9 mouse cellular contexts compared by ENCODE assay signal in the genomic region with DNA sequence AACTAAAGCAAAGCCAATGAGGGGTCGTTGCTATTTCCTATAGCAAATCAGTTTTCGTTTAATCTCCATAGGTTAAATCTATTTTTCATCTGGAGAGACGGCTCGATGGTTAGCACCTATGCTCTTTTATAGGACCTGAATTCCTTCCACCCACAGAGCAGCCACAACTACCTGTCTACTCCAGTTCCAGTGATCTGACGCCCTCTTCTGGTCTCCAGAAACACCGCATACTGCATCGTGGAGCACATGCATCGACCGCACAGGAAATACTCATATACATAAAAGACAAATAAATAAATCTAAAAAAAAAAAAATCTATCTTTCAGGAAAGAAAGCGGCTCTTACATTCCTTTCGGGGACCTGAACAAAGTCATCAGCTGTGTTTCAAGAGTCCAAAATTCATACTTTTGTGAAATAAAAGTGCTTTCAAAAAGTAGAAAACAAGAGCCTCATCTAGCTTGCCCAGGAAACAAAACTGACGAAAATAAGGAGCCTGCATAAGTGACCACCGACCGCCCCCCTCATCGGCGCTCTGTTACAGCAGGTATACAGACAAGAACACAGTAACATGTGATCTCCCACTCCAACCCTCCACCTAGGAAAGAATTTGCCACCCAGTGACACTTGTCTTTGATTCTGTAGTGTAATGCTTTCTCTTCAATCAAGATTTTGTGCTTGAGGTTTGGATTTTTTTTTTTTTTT. TPM values are rescaled to one million over a fixed set of nuclear protein-coding genes. Genes with fewer than 3 reads are reported as not detected.
A peak's percentile ranks its signal among the peaks of the same experiment; 100 is the strongest.
DNase-seq lines count a peak whose midpoint lies in the region; ATAC-seq and TF ChIP-seq lines count a peak whose summit lies in the region.
"Had no signal": no experiment of that assay in that cellular context is flagged by ENCODE, and none has a peak within 500 bp of the region (broad histone marks: within the 10 kb centered on the region; RNA-seq: fewer than 3 reads in every experiment).

No protein-coding gene starts in this region.

- H3K36me3 ChIP-seq in C2C12 (ENCODE audit: control insufficient read depth, insufficient read depth) (peaks cover 4% of the 10 kb centered on the region), G1E (replicated peaks) (peaks cover 32% of the 10 kb centered on the region)
- peaks cover 6% of the 10 kb centered on the region; the same call in 1 of the 2 replicates for H3K36me3 ChIP-seq in heart, embryonic 14.5 days (ENCODE audit: control insufficient read depth, insufficient read depth, low read length)

- no peak overlapping the region for H3ac ChIP-seq in C2C12 (ENCODE audit: control insufficient read depth, insufficient read length, low read depth)

- peak overlapping the region; percentile 78 for H3K9ac ChIP-seq in heart, embryonic 14.5 days (ENCODE audit: low read length)

- peak overlapping the region in 1 of 2 experiments; percentile 91; a peak in 3 of 4 replicates for H3K27ac ChIP-seq in heart, embryonic 14.5 days (replicated peaks in 1 of 2; ENCODE audit: control insufficient read depth in 1 of 2, insufficient read depth in 1 of 2, low read depth in 2 of 2, low read length in 2 of 2)

- DNase-seq in G1E (ENCODE audit: low spot score), result no peak
- peak; percentile 53 to 72 for DNase-seq in cerebellum, postnatal 25 days
- peak; percentile 62 for DNase-seq in kidney, postnatal 10 days
- no peak for DNase-seq in lung, adult 2 months
- DNase-seq in retina, postnatal 1 day, result peak; percentile 61
- DNase-seq in urinary bladder, postnatal 25 days (ENCODE audit: low spot score), result no peak

- H3K27me3 ChIP-seq in C2C12 (ENCODE audit: control insufficient read depth, insufficient read depth, insufficient read length) (no peaks in the 10 kb centered on the region), G1E (ENCODE audit: insufficient read depth, low read length) (no peaks in the 10 kb centered on the region)
- H3K27me3 ChIP-seq in heart, embryonic 14.5 days (ENCODE audit: control insufficient read depth, insufficient read depth, low read length), result no peaks in the 10 kb centered on the region

- peaks cover 32% of the 10 kb centered on the region for H3K79me2 ChIP-seq in C2C12 (ENCODE audit: control insufficient read depth, insufficient read depth)

- H3K9me3 ChIP-seq in G1E (replicated peaks), result no peaks in the 10 kb centered on the region
- no peaks in the 10 kb centered on the region for H3K9me3 ChIP-seq in heart, embryonic 14.5 days (ENCODE audit: control insufficient read depth, low read length)

- peaks cover 24% of the 10 kb centered on the region for H3K79me3 ChIP-seq in C2C12 (ENCODE audit: low read depth)

- ATAC-seq in G1E (ENCODE audit: extremely low read depth, insufficient number of reproducible peaks, low FRiP score, poor library complexity, severe bottlenecking), result no peak
- no peak for ATAC-seq in heart, embryonic 14.5 days (ENCODE audit: insufficient number of reproducible peaks, insufficient read depth, low FRiP score, low read depth)

- TF ChIP-seq CTCF in C2C12 (IDR thresholded peaks at IDR 0.05; ENCODE audit: control insufficient read depth, insufficient read depth, insufficient read length) (peak; percentile 59), G1E (IDR thresholded peaks at IDR 0.05; ENCODE audit: low read depth, low read length) (peak; percentile 31; the same call in 1 of the 2 replicates)
- peak; percentile 90 for TF ChIP-seq CTCF in lung, adult 2 months (IDR thresholded peaks at IDR 0.05; ENCODE audit: insufficient read depth, low read length)

- H3K4me1 ChIP-seq in G1E (ENCODE audit: insufficient read depth, low read depth, low read length), result peaks cover 85% of the 10 kb centered on the region
- H3K4me1 ChIP-seq in heart, embryonic 14.5 days (ENCODE audit: control insufficient read depth in 2 of 2, insufficient read depth in 2 of 2, low read length in 2 of 2), result peaks cover 18 to 41% of the 10 kb centered on the region in 2 experiments
- H3K4me1 ChIP-seq in lung, adult 2 months (ENCODE audit: control insufficient read depth, insufficient read depth, low read length), result peaks cover 12% of the 10 kb centered on the region

- H3K4me3 ChIP-seq in C2C12 (ENCODE audit: insufficient read depth, poor library complexity, severe bottlenecking) (peak overlapping the region; percentile 68), G1E (ENCODE audit: low read depth, low read length) (peak overlapping the region; percentile 93; the same call in 1 of the 2 replicates)
- peak overlapping the region; percentile 69 to 96; a peak in 3 of 4 replicates for H3K4me3 ChIP-seq in heart, embryonic 14.5 days (ENCODE audit: control insufficient read depth in 1 of 2, insufficient read depth in 1 of 2, low read depth in 1 of 2, low read length in 2 of 2)
- peak overlapping the region; percentile 90 for H3K4me3 ChIP-seq in lung, adult 2 months (replicated peaks; ENCODE audit: extremely low read depth, low read depth, low read length)

- 37% methylated on average over 16 of the region's 16 CpGs for WGBS in heart, embryonic 14.5 days
- 32% methylated on average over 16 of the region's 16 CpGs for WGBS in lung, adult 2 months

- no peak for TF ChIP-seq POLR2A in lung, adult 2 months (IDR thresholded peaks at IDR 0.05; ENCODE audit: borderline replicate concordance, extremely low read depth, low read depth, low read length)

- peak overlapping the region; percentile 92 for H3K4me2 ChIP-seq in heart, embryonic 14.5 days (ENCODE audit: low read length)

TF ChIP-seq in C2C12, 6 proteins besides CTCF, POLR2A, EP300 and RAD21:
- TF ChIP-seq MAX (IDR thresholded peaks at IDR 0.05) (peak; percentile 63), CEBPB (IDR thresholded peaks at IDR 0.05; ENCODE audit: low read depth) (no peak)

RNA-seq across cellular contexts. Expression of a gene that starts 1.8 kb away (rescaled TPM):
- 46.8 TPM for polyA plus RNA-seq in C2C12 (2012; fragmentation: generic; extraction: Trizol)
- total RNA-seq in G1E (2014; fragmentation: Nextera tagmentation), result 7.5 and 10.1 TPM in 2 replicates
- total RNA-seq in G1E (2017), result 18.6 and 21.3 TPM in 2 replicates
- polyA plus RNA-seq in G1E (2012), result 20.0 and 27.5 TPM in 2 replicates
- 53.1 and 54.7 TPM in 2 replicates for polyA plus RNA-seq in heart, embryonic 14.5 days (2014; fragmentation: Nextera tagmentation; extraction: Ambion mirVana)
- polyA plus RNA-seq in lung, adult 2 months (2012; rRNA removed), result 17.9 and 20.8 TPM in 2 replicates

RNA-seq across cellular contexts. Expression of a gene that starts 21.6 kb away (rescaled TPM):
- polyA plus RNA-seq in C2C12 (2012; fragmentation: generic; extraction: Trizol), result 0.01 TPM
- total RNA-seq in G1E (2014; fragmentation: Nextera tagmentation), result not detected in 2 replicates
- total RNA-seq in G1E (2017), result 0.05 TPM in 1 of 2 replicates, not detected in the other
- not detected in 2 replicates for polyA plus RNA-seq in G1E (2012)
- polyA plus RNA-seq in heart, embryonic 14.5 days (2014; fragmentation: Nextera tagmentation; extraction: Ambion mirVana), result not detected in 2 replicates
- not detected in 2 replicates for polyA plus RNA-seq in lung, adult 2 months (2012; rRNA removed)
- total RNA-seq: layer of hippocampus, postnatal 36 days had no signal

RNA-seq across cellular contexts. Expression of a gene that starts 30.4 kb away (rescaled TPM):
- polyA plus RNA-seq in C2C12 (2012; fragmentation: generic; extraction: Trizol), result 3.9 TPM
- total RNA-seq in G1E (2014; fragmentation: Nextera tagmentation), result 34.4 and 41.2 TPM in 2 replicates
- 9.2 and 13.4 TPM in 2 replicates for total RNA-seq in G1E (2017)
- 10.7 and 12.9 TPM in 2 replicates for polyA plus RNA-seq in G1E (2012)
- 6.4 and 7.4 TPM in 2 replicates for polyA plus RNA-seq in heart, embryonic 14.5 days (2014; fragmentation: Nextera tagmentation; extraction: Ambion mirVana)
- 11.8 and 16.3 TPM in 2 replicates for polyA plus RNA-seq in lung, adult 2 months (2012; rRNA removed)

Comparison
In these comparisons a context has a peak if more than half of its experiments do, and no peak if none do; other contexts are left out.
1. CTCF ChIP-seq: peak in every context shown above with its lines; median percentile 90 in lung, adult 2 months; 59 in C2C12; 31 in G1E.
2. DNase-seq: peak in cerebellum, postnatal 25 days (2 of 2), kidney, postnatal 10 days (single experiment) and retina, postnatal 1 day (single experiment); none in G1E (single experiment), lung, adult 2 months (single experiment) and urinary bladder, postnatal 25 days (single experiment).
3. Peak in every context shown above with its lines, with median percentiles within 50 percentile points of each other: H3K4me3 ChIP-seq.